Mouse (Mus musculus): Measurements from ENCODE around the gene Zmym2. TPM values are rescaled to one million over a fixed set of nuclear protein-coding genes. Genes with fewer than 3 reads are reported as not detected.

The Zmym2 gene
- polyA plus RNA-seq, 1 experiment from 2014 or later = 4.5 TPM

GRCm38 (mm10) chr14:56963969-56964734 is 77.7 kb downstream of the Zmym2 start:
- Histone ChIP-seq H3K9ac (replicated peaks) (no peak overlapping the region), H3K36me3 (replicated peaks; ENCODE audit: insufficient read depth, low read length) (peaks cover 17% of the 10 kb centered on the region; the same call in 1 of the 2 replicates), H3K9me3 (ENCODE audit: low read length) (no peaks in the 10 kb centered on the region), H3K27ac (ENCODE audit: low read depth) (no peak overlapping the region), H3K4me2 (ENCODE audit: low read depth, low read length) (no peak overlapping the region), H3K4me1 (ENCODE audit: insufficient read depth) (no peaks in the 10 kb centered on the region), H3K27me3 (ENCODE audit: insufficient read depth, low read length) (no peaks in the 10 kb centered on the region), H3K4me3 (ENCODE audit: low read depth, low read length) (no peak overlapping the region)
- TF ChIP-seq EP300 (IDR thresholded peaks at IDR 0.05; ENCODE audit: low read depth) = no peak
- TF ChIP-seq CTCF (IDR thresholded peaks at IDR 0.05; ENCODE audit: low read depth) = peak; percentile 71
- no peak for ATAC-seq
- no peak for DNase-seq
- WGBS (ENCODE audit: insufficient replicate concordance) = 63% methylated on average over 2 of the region's 2 CpGs

DNA sequence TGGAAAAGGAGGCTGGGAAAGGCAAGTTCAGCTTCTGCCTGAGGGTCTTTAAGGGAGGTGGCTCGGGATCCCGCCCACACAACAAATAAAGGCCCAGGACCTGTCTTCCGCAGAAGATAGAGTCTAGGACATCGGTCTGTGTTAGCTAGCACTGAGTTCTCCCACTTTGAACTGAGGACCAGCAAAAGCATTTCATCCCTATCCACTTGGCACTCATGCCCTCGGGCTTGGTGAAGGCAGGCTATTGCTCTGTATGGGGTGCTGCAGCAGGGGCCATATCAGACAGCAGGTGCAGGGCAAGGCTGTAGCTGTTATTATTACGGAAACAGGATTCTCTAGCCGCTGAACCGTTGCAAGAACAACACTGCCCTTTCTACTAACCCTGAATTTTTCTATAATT is 83.2 kb downstream of the Zmym2 start:
- Histone ChIP-seq H3K4me3 (ENCODE audit: low read depth, low read length) (no peak overlapping the region), H3K27ac (ENCODE audit: low read depth) (no peak overlapping the region), H3K27me3 (ENCODE audit: insufficient read depth, low read length) (no peaks in the 10 kb centered on the region), H3K4me1 (ENCODE audit: insufficient read depth) (no peaks in the 10 kb centered on the region), H3K9ac (replicated peaks) (no peak overlapping the region), H3K9me3 (ENCODE audit: low read length) (no peaks in the 10 kb centered on the region), H3K4me2 (ENCODE audit: low read depth, low read length) (no peak overlapping the region), H3K36me3 (replicated peaks; ENCODE audit: insufficient read depth, low read length) (no peaks in the 10 kb centered on the region)
- TF ChIP-seq CTCF (IDR thresholded peaks at IDR 0.05; ENCODE audit: low read depth) (no peak), EP300 (IDR thresholded peaks at IDR 0.05; ENCODE audit: low read depth) (no peak)
- 76% methylated on average over 8 of the region's 8 CpGs for WGBS (ENCODE audit: insufficient replicate concordance)
- ATAC-seq (no peak), DNase-seq (no peak)

DNA sequence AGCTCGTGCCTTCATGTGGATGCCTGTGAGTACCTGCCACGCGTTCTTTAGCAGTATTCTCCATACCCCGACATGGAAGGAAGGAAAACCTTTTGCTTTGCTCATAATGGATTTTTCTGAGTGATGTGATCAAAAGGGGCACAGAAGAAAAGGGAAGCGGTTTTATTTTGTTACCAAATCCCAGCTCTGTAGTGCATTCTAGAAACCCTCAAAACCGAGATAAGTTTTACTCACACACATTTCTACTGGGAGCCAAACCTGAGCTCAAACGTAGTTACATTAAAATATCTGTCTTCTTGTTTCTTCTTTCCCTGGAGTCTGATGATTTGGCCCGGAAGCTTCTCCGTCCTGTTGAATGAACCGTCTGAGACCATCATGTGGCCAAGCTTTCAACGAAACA is 83.7 kb downstream of the Zmym2 start:
- 60% methylated on average over 11 of the region's 11 CpGs for WGBS (ENCODE audit: insufficient replicate concordance)
- TF ChIP-seq EP300 (IDR thresholded peaks at IDR 0.05; ENCODE audit: low read depth) (no peak), CTCF (IDR thresholded peaks at IDR 0.05; ENCODE audit: low read depth) (no peak)
- Histone ChIP-seq H3K27me3 (ENCODE audit: insufficient read depth, low read length) (no peaks in the 10 kb centered on the region), H3K9me3 (ENCODE audit: low read length) (no peaks in the 10 kb centered on the region), H3K4me1 (ENCODE audit: insufficient read depth) (no peaks in the 10 kb centered on the region), H3K27ac (ENCODE audit: low read depth) (no peak overlapping the region), H3K4me2 (ENCODE audit: low read depth, low read length) (no peak overlapping the region), H3K9ac (replicated peaks) (no peak overlapping the region), H3K36me3 (replicated peaks; ENCODE audit: insufficient read depth, low read length) (no peaks in the 10 kb centered on the region), H3K4me3 (ENCODE audit: low read depth, low read length) (no peak overlapping the region)
- DNase-seq (no peak), ATAC-seq (no peak)

DNA sequence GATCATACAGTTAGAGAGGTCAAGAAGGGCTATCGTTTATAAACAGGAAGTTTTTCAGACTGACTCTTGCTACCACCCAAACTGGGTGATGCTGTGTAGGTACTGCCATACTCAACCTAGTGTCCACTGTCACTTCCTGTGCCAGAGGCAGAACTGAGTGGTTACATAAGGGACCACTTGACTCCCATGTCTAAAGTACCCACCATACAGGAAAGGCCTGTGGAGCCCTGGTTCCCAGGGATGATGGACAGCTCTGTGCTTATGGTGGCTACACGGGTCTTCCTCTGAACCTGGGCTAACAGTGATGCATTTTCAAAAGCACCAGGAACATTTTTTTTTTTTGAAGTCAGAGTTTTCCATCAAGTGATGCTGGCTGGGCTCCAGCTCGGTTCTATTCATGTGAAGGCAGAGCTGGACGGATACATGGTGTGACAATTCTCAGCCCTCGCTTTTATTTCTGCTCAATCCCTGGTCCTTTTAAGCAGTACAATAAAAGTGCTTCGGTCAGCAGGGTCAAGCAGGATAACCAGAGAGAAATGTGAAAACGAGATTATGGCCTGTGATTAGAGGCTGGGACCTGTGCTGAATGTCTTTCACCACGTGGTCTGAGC is 91.7 kb downstream of the Zmym2 start:
- ATAC-seq = no peak
- no peaks in the 10 kb centered on the region for H3K27me3 ChIP-seq (ENCODE audit: insufficient read depth, low read length)
- no peak overlapping the region for H3K4me3 ChIP-seq (ENCODE audit: low read depth, low read length)
- H3K27ac ChIP-seq (ENCODE audit: low read depth) = no peak overlapping the region
- 59% methylated on average over 8 of the region's 8 CpGs for WGBS (ENCODE audit: insufficient replicate concordance)
- no peaks in the 10 kb centered on the region for H3K9me3 ChIP-seq (ENCODE audit: low read length)
- H3K9ac ChIP-seq (replicated peaks) = no peak overlapping the region
- H3K36me3 ChIP-seq (replicated peaks; ENCODE audit: insufficient read depth, low read length) = no peaks in the 10 kb centered on the region
- TF ChIP-seq EP300 (IDR thresholded peaks at IDR 0.05; ENCODE audit: low read depth) = no peak
- TF ChIP-seq CTCF (IDR thresholded peaks at IDR 0.05; ENCODE audit: low read depth) = no peak
- no peak for DNase-seq
- H3K4me2 ChIP-seq (ENCODE audit: low read depth, low read length) = no peak overlapping the region
- H3K4me1 ChIP-seq (ENCODE audit: insufficient read depth) = no peaks in the 10 kb centered on the region

GRCm38 (mm10) chr14:56988621-56989020 is 102.2 kb downstream of the Zmym2 start:
- no peaks in the 10 kb centered on the region for H3K27me3 ChIP-seq (ENCODE audit: insufficient read depth, low read length)
- H3K4me1 ChIP-seq (ENCODE audit: insufficient read depth) = no peaks in the 10 kb centered on the region
- H3K9me3 ChIP-seq (ENCODE audit: low read length) = no peaks in the 10 kb centered on the region
- no peak for TF ChIP-seq CTCF (IDR thresholded peaks at IDR 0.05; ENCODE audit: low read depth)
- TF ChIP-seq EP300 (IDR thresholded peaks at IDR 0.05; ENCODE audit: low read depth) = no peak
- no peaks in the 10 kb centered on the region for H3K36me3 ChIP-seq (replicated peaks; ENCODE audit: insufficient read depth, low read length)
- no peak for ATAC-seq
- no peak for DNase-seq
- 56% methylated on average over 4 of the region's 4 CpGs for WGBS (ENCODE audit: insufficient replicate concordance)
- no peak overlapping the region for H3K4me3 ChIP-seq (ENCODE audit: low read depth, low read length)
- no peak overlapping the region for H3K9ac ChIP-seq (replicated peaks)
- H3K4me2 ChIP-seq (ENCODE audit: low read depth, low read length) = no peak overlapping the region
- no peak overlapping the region for H3K27ac ChIP-seq (ENCODE audit: low read depth)

Other genes with a start within 250 kb of the Zmym2 start
- 9.0 and 9.9 TPM in 2 replicates for gene Mphosph8, start 218.4 kb upstream of the Zmym2 start, polyA plus RNA-seq (2015; fragmentation: Nextera tagmentation; extraction: Ambion mirVana)
- 6.4 and 7.8 TPM in 2 replicates for gene Pspc1, start 108.3 kb upstream of the Zmym2 start, polyA plus RNA-seq (2015; fragmentation: Nextera tagmentation; extraction: Ambion mirVana)
- gene Zmym5, start 74.9 kb upstream of the Zmym2 start, polyA plus RNA-seq (2015; fragmentation: Nextera tagmentation; extraction: Ambion mirVana) = 8.4 and 10.2 TPM in 2 replicates
- gene Gja3, start 171.4 kb downstream of the Zmym2 start, polyA plus RNA-seq (2015; fragmentation: Nextera tagmentation; extraction: Ambion mirVana) = 0.07 TPM in 1 of 2 replicates, not detected in the other
- 104 and 135 TPM in 2 replicates for gene Gjb2, start 218.0 kb downstream of the Zmym2 start, polyA plus RNA-seq (2015; fragmentation: Nextera tagmentation; extraction: Ambion mirVana)
- gene Gm4491, start 229.2 kb downstream of the Zmym2 start, polyA plus RNA-seq (2015; fragmentation: Nextera tagmentation; extraction: Ambion mirVana) = not detected in 2 replicates
- 0.11 TPM in 1 of 2 replicates, not detected in the other for gene Gjb6, start 247.0 kb downstream of the Zmym2 start, polyA plus RNA-seq (2015; fragmentation: Nextera tagmentation; extraction: Ambion mirVana)

All from liver, postnatal 0 days (tissue).